Mouse (Mus musculus) heart, adult 2 months (tissue): ENCODE results near the gene Gm16181. TPM values are rescaled to one million over a fixed set of nuclear protein-coding genes. Genes with fewer than 3 reads are reported as not detected.

ENCODE experiments used
- DNase-seq, 2 experiments: peaks; one replicate each; pipeline ENCODE4 v3.0.0; 2021
- H3K27ac ChIP-seq: fragments of 200-600 bp; 2 replicates; pipeline ENCODE4 v1.8.1; 2022
- H3K27me3 ChIP-seq: fragments of 200-500 bp; 2 replicates; pipeline ENCODE4 v1.6.1; 2012; ENCODE audit warnings: mild to moderate bottlenecking, low read length, inconsistent platforms, mixed read lengths; ENCODE audit not compliant: control insufficient read depth, insufficient read depth
- H3K36me3 ChIP-seq: fragments of 200-500 bp; 2 replicates; pipeline ENCODE4 v1.6.1; 2012; ENCODE audit warnings: low read length, inconsistent platforms; ENCODE audit not compliant: control insufficient read depth, insufficient read depth
- H3K4me1 ChIP-seq: fragments of 200-500 bp; 2 replicates; pipeline ENCODE4 v1.6.1; 2011; ENCODE audit warnings: low read length; ENCODE audit not compliant: control insufficient read depth, insufficient read depth
- H3K4me3 ChIP-seq: fragments of 200-600 bp; 2 replicates; pipeline ENCODE4 v1.8.1; 2022
- H3K79me2 ChIP-seq: fragments of 200-500 bp; replicated peaks from 2 replicates; pipeline ENCODE4 v1.6.1; 2012; ENCODE audit warnings: mild to moderate bottlenecking, inconsistent platforms, low read length, moderate library complexity, mixed read lengths; ENCODE audit not compliant: control insufficient read depth, insufficient read depth
- H3K9ac ChIP-seq: fragments of 200-500 bp; 2 replicates; pipeline ENCODE4 v1.6.1; 2012; ENCODE audit warnings: low read depth, mild to moderate bottlenecking, control low read depth, inconsistent platforms, low read length, mixed read lengths
- CTCF ChIP-seq: fragments of 200-600 bp; IDR thresholded peaks from 2 replicates; pipeline ENCODE4 v1.8.1; 2022; ENCODE audit warnings: antibody characterized with exemption, mild to moderate bottlenecking, moderate library complexity
- EP300 ChIP-seq: fragments of 200-500 bp; IDR thresholded peaks from 2 replicates; pipeline ENCODE4 v1.6.1; 2011; ENCODE audit warnings: low read depth, low read length, control low read depth; ENCODE audit not compliant: insufficient read depth
- POLR2A ChIP-seq: fragments of 200-500 bp; IDR thresholded peaks from 2 replicates; pipeline ENCODE4 v1.6.1; 2011; ENCODE audit warnings: mild to moderate bottlenecking, low read depth, low read length, control low read depth; ENCODE audit not compliant: insufficient read depth
- WGBS: fragments of 180-500 bp; shearing (Covaris S2); methylation state at CpG from one replicate; pipeline ENCODE4 v1.1.7; 2018; 5-methylcytosine and 5-hydroxymethylcytosine counted together
- intact Hi-C: fragments of 180-260 bp; cut with DNase I; formaldehyde crosslinking; loops from one replicate; pipeline ENCODE4 v1.15.1; 2025
- polyA plus RNA-seq: library from polyadenylated mRNA; depleted of rRNA; stranded (reverse); fragments of >200 nt; gene quantifications from 2 replicates; pipeline ENCODE4 v1.2.3, GENCODE M21; 2012
- total RNA-seq, 2 experiments: library from RNA; stranded (reverse); gene quantifications; 2 replicates each; pipeline ENCODE4 v1.2.3; 2021

Gm16181 gene
- total and polyA plus RNA-seq, 3 experiments, result 2.1 TPM; not detected in 2

DNA sequence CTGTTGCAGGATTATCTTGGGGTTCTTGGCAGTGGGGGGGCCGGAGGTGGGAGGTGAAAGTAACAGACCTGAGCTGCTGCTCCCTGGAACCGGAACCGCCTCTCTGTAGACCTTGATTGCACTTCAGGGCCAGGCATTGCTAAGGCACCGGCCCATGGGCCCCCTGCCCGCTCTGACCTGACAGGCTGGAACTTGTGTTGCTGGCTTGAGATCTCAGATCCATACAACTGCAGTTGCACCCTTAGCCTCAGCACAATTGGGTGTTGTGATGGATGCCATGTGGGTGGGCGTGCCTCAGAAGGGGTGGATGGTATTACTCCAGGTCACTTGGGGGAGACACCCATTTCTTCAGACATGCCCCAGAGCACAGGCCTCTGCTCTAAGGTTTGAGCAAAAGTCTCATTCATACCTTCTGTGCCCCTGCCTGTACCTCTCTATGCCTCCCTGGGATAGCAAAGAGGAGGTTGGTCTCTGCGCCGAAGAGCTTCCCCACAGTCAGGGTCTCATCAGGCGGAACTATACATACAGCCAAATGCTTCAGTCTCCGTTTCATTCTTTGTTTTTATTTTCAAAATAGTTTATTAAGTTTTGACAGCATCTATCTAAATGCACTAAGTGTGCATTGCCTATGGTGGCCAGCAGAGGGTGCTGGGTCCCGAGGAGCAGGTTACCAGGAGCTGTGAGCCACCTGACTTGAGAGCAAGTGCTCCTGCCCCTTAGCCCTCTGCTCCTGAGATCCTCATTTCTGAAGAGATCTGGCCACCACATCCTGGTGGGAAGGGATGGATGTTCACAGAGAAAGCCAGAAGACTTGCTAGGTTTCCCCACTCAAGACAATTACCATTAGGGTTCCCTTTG lies 33.8 kb downstream of the Gm16181 start:
- 65% methylated on average over 11 of the region's 11 CpGs for WGBS
- TF ChIP-seq POLR2A (peak; percentile 40; the same call in 1 of the 2 replicates), EP300 (0 out of 2 replicates have a peak, but pooled peaks have one; percentile 39), CTCF (peak; percentile 98)
- Histone ChIP-seq H3K27me3 (no peaks in the 10 kb centered on the region), H3K9ac (no peak overlapping the region), H3K79me2 (no peaks in the 10 kb centered on the region), H3K36me3 (no peaks in the 10 kb centered on the region), H3K4me3 (no peak overlapping the region), H3K4me1 (no peaks in the 10 kb centered on the region; the same call in 1 of the 2 replicates), H3K27ac (no peak overlapping the region)
- intact Hi-C loops, result loop anchor here (5.0 kb wide), 1 partner anchor 38 kb away; no protein-coding TSS in a partner anchor
- peak; percentile 60 to 74 for DNase-seq

DNA sequence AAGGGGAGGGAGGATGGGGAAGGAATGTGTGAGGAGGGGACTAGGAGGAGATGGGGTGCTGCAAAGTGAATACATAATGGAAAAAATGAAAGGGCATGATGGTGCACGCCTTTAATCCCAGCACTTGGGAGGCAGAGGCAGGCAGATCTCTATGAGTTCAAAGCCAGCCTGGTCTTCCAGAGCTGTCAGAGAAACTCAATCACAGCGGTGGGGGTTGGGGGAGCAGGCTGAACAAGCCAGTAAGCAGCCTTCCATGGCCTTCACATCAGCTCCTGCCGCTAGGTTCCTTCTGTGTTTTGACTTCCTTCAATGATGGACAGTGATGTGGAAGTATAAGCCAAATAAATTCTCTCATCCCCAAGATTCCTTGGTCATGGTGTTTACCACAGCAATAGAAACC lies 34.7 kb downstream of the Gm16181 start:
- H3K79me2 ChIP-seq, result no peaks in the 10 kb centered on the region
- no peak overlapping the region for H3K27ac ChIP-seq
- no peak overlapping the region for H3K4me3 ChIP-seq
- H3K9ac ChIP-seq, result no peak overlapping the region
- intact Hi-C loops, result loop anchor here (5.0 kb wide), 1 partner anchor 37 kb away; no protein-coding TSS in a partner anchor
- no peaks in the 10 kb centered on the region for H3K27me3 ChIP-seq
- WGBS, result 73% methylated on average over 3 of the region's 3 CpGs
- DNase-seq, result no peak
- no peaks in the 10 kb centered on the region; the same call in 1 of the 2 replicates for H3K4me1 ChIP-seq
- H3K36me3 ChIP-seq, result no peaks in the 10 kb centered on the region
- no peak for TF ChIP-seq CTCF
- no peak for TF ChIP-seq EP300
- no peak for TF ChIP-seq POLR2A

DNA sequence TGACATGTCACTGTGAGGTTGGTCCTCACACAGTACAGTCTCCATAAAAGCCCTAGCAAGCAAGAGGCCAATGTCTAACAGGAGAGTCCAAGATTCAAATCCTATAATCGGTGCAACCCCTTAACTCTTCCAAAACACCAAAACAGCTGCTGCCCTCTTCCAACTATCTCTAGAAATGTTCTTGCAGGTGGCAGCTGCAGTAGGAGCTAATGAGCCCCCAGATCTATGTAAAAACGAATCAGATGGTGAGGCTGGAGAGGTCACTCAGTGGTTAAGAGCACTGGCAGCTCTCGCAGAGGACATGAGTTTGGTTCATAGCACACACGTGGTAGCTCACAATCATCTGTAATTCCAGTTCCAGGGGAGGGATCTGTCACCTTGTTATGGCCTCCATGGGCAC lies 35.1 kb downstream of the Gm16181 start:
- Histone ChIP-seq H3K9ac (no peak overlapping the region), H3K79me2 (no peaks in the 10 kb centered on the region), H3K4me1 (no peaks in the 10 kb centered on the region; the same call in 1 of the 2 replicates), H3K27me3 (no peaks in the 10 kb centered on the region), H3K36me3 (no peaks in the 10 kb centered on the region), H3K4me3 (no peak overlapping the region), H3K27ac (no peak overlapping the region)
- intact Hi-C loops, result loop anchor here (5.0 kb wide), 1 partner anchor 37 kb away; no protein-coding TSS in a partner anchor
- DNase-seq, result no peak
- TF ChIP-seq EP300, result no peak
- TF ChIP-seq CTCF, result no peak
- no peak for TF ChIP-seq POLR2A
- 44% methylated on average over 4 of the region's 4 CpGs for WGBS

DNA sequence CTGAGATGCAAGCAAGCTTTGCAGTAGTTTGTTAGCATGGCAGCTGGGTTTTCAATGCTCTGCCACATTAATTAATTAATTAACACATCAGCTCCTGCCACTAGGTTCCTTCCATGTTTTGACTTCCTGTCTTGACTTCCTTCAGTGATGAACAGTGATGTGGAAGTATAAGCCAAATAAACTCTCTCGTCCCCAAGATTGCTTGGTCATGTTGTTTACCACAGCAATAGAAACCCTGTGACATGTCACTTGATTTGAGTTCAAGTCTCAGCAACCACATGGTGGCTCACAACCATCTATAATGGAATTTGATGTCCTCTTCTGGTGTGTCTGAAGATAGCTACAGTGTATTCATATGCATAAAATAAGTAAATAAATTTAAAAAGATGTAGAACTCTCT lies 36.7 kb downstream of the Gm16181 start:
- Histone ChIP-seq H3K9ac (no peak overlapping the region), H3K27me3 (no peaks in the 10 kb centered on the region), H3K4me3 (no peak overlapping the region), H3K4me1 (no peaks in the 10 kb centered on the region; the same call in 1 of the 2 replicates), H3K79me2 (no peaks in the 10 kb centered on the region), H3K27ac (peak overlapping the region; percentile 89), H3K36me3 (no peaks in the 10 kb centered on the region)
- TF ChIP-seq POLR2A, result no peak
- no peak for TF ChIP-seq CTCF
- TF ChIP-seq EP300, result no peak
- WGBS, result 36% methylated on average over 1 of the region's 1 CpGs
- intact Hi-C loops, result loop anchor here (5.0 kb wide), 1 partner anchor 35 kb away; no protein-coding TSS in a partner anchor
- DNase-seq, result no peak

DNA sequence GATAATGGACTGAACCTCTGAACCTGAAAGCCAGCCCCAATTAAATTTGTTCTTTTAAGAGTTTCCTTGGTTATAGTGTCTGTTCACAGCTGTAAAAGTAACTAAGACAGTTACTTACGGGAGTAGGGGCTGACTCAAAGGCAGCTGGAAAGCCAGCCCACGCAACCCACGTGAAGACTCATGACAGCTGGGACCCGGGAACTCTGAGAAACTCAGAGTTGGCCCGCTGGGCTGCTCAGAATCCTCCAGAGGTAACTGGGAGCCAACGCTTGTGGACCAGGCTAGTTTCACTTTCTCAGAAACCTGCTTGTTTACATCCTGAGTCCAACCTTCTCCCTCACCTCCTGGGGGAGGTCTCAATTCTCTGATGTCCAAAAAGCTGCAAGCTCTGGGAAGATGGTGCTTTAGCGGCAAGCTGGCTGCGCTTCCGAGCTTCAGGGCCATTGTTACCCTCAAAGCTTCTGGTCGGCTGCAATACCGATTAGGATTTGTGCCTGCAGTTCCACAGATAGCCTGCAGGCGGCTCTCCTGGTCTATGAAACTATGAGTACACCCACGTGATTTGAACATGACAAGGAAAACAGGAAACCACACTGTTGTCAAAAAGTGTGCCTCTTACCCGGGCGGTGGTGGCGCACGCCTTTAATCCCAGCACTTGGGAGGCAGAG lies 37.3 kb downstream of the Gm16181 start:
- Histone ChIP-seq H3K36me3 (no peaks in the 10 kb centered on the region), H3K4me1 (no peaks in the 10 kb centered on the region; the same call in 1 of the 2 replicates), H3K27me3 (no peaks in the 10 kb centered on the region), H3K9ac (peak overlapping the region; percentile 72), H3K4me3 (peak overlapping the region; percentile 47), H3K27ac (peak overlapping the region; percentile 89), H3K79me2 (no peaks in the 10 kb centered on the region)
- intact Hi-C loops, result loop anchor here (1.0 to 5.0 kb wide), 3 partner anchors 16 to 44 kb away; no protein-coding TSS in a partner anchor
- peak; percentile 32; the same call in 1 of the 2 replicates for TF ChIP-seq POLR2A
- peak; percentile 91 for TF ChIP-seq EP300
- peak; percentile 86 for TF ChIP-seq CTCF
- DNase-seq, result peak; percentile 95 to 97
- WGBS, result 4% methylated on average over 17 of the region's 17 CpGs
